Mouse (Mus musculus) testis, adult 2 months (tissue): ENCODE results near the gene Hal.

ENCODE experiments used
- CTCF ChIP-seq: fragments of 200-500 bp; IDR thresholded peaks from 2 replicates; pipeline ENCODE4 v1.5.1; 2012; ENCODE audit warnings: low read depth, mild to moderate bottlenecking, inconsistent platforms, low read length, moderate library complexity; ENCODE audit not compliant: control insufficient read depth, insufficient read depth, insufficient replicate concordance
- POLR2A ChIP-seq: fragments of 200-500 bp; IDR thresholded peaks from 2 replicates; pipeline ENCODE4 v1.6.1; 2012; ENCODE audit warnings: low read depth, mild to moderate bottlenecking, inconsistent platforms, low read length, moderate library complexity; ENCODE audit not compliant: control insufficient read depth

- TF ChIP-seq CTCF (no peak), POLR2A (no peak)
Measured at GRCm38 (mm10) chr10:93515419-93515818, 26.9 kb downstream of the Hal start.
